Mouse (Mus musculus): ENCODE results near the gene Ehd1. TPM values are rescaled to one million over a fixed set of nuclear protein-coding genes. Genes with fewer than 3 reads are reported as not detected.

Gene Ehd1
- total and polyA plus RNA-seq, 3 experiments, result 65.9 to 105 TPM; not detected in 1

DNA sequence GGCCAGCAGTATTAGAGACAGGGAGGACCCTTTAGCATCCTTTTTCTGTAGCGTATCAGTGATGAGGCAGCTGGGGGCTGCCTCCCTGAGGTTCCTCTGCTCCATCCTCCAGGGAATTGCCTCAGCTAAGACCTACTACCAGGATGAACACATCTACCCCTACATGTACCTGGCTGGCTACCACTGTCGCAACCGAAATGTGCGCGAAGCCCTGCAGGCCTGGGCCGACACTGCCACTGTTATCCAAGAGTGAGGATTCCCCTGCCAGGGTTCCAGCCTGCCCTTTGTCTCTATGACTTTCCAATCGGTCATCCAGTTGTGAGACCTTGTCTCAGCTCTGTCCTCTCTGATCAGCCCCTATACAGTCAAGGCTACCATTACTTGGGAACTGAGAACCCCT, 61.6 kb downstream of the Ehd1 start:
- H3K4me3 ChIP-seq (ENCODE audit: control insufficient read depth in 1 of 2, insufficient read depth in 1 of 2, low read depth in 2 of 2, low read length in 2 of 2), result no peak overlapping the region
- H3K27me3 ChIP-seq (ENCODE audit: control insufficient read depth in 1 of 2, insufficient read depth in 2 of 2, low read length in 2 of 2), result no peaks in the 10 kb centered on the region
- H3K9me3 ChIP-seq (replicated peaks; ENCODE audit: insufficient read depth, low read length), result no peaks in the 10 kb centered on the region
- DNase-seq (ENCODE audit: low read depth, low spot score), result no peak
- peaks cover 0 to 13% of the 10 kb centered on the region in 2 experiments; a peak in 2 of 4 replicates for H3K36me3 ChIP-seq (ENCODE audit: control insufficient read depth in 1 of 2, insufficient read depth in 2 of 2, low read length in 2 of 2)
- no peak overlapping the region for H3K9ac ChIP-seq (ENCODE audit: control insufficient read depth, low read depth, low read length, poor library complexity, severe bottlenecking)
- peaks cover 14% of the 10 kb centered on the region for H3K79me2 ChIP-seq (ENCODE audit: control insufficient read depth, insufficient read depth, low read length, poor library complexity)
- TF ChIP-seq SIN3A (IDR thresholded peaks at IDR 0.05; ENCODE audit: low read length) (no peak), MAFK (IDR thresholded peaks at IDR 0.05; ENCODE audit: borderline replicate concordance, low read depth, low read length) (no peak), POLR2AphosphoS2 (IDR thresholded peaks at IDR 0.05; ENCODE audit: low read length) (no peak), RAD21 (IDR thresholded peaks at IDR 0.05; ENCODE audit: low read depth, low read length) (no peak)
- no peak overlapping the region for H3K27ac ChIP-seq (ENCODE audit: control insufficient read depth, low read depth, low read length)
- peaks cover 3 to 25% of the 10 kb centered on the region in 2 experiments for H3K4me1 ChIP-seq (ENCODE audit: control insufficient read depth in 1 of 2, insufficient read depth in 2 of 2, low read length in 2 of 2)

DNA sequence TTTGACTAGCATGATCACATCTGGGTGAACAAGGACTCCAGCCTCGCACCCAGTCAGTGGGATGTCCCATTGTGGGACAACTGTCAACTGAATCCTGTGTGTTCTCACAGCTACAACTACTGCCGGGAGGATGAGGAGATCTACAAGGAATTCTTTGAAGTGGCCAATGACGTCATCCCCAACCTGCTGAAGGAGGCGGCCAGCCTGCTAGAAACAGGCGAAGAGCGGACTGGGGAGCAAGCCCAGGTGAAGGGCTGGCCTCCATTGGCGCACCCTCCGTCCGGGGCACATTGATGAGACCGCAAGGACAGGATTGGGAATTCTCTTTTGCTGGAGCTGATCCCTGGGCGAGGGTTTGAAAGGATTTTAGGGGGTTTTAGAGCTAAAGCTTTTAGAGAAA, 62.2 kb downstream of the Ehd1 start:
- H3K4me1 ChIP-seq (ENCODE audit: control insufficient read depth in 1 of 2, insufficient read depth in 2 of 2, low read length in 2 of 2), result peaks cover 2 to 22% of the 10 kb centered on the region in 2 experiments
- peaks cover 14% of the 10 kb centered on the region for H3K79me2 ChIP-seq (ENCODE audit: control insufficient read depth, insufficient read depth, low read length, poor library complexity)
- H3K36me3 ChIP-seq (ENCODE audit: control insufficient read depth in 1 of 2, insufficient read depth in 2 of 2, low read length in 2 of 2), result peaks cover 0 to 11% of the 10 kb centered on the region in 2 experiments; a peak in 2 of 4 replicates
- H3K9me3 ChIP-seq (replicated peaks; ENCODE audit: insufficient read depth, low read length), result no peaks in the 10 kb centered on the region
- H3K27ac ChIP-seq (ENCODE audit: control insufficient read depth, low read depth, low read length), result no peak overlapping the region
- no peak overlapping the region for H3K9ac ChIP-seq (ENCODE audit: control insufficient read depth, low read depth, low read length, poor library complexity, severe bottlenecking)
- H3K4me3 ChIP-seq (ENCODE audit: control insufficient read depth in 1 of 2, insufficient read depth in 1 of 2, low read depth in 2 of 2, low read length in 2 of 2), result no peak overlapping the region
- DNase-seq (ENCODE audit: low read depth, low spot score), result no peak
- H3K27me3 ChIP-seq (ENCODE audit: control insufficient read depth in 1 of 2, insufficient read depth in 2 of 2, low read length in 2 of 2), result no peaks in the 10 kb centered on the region
- TF ChIP-seq MXI1 (IDR thresholded peaks at IDR 0.05; ENCODE audit: low read depth, low read length), result no peak
- TF ChIP-seq MYB (IDR thresholded peaks at IDR 0.05; ENCODE audit: low read depth, low read length), result no peak
- no peak for TF ChIP-seq POLR2AphosphoS2 (IDR thresholded peaks at IDR 0.05; ENCODE audit: low read length)
- no peak for TF ChIP-seq TBP (IDR thresholded peaks at IDR 0.05; ENCODE audit: low read depth, low read length)
- no peak for TF ChIP-seq TAL1 (IDR thresholded peaks at IDR 0.05; ENCODE audit: low read length)
- TF ChIP-seq RAD21 (IDR thresholded peaks at IDR 0.05; ENCODE audit: low read depth, low read length), result no peak
- no peak for TF ChIP-seq NRF1 (IDR thresholded peaks at IDR 0.05; ENCODE audit: insufficient read depth, low read depth, low read length, poor library complexity, severe bottlenecking)
- no peak for TF ChIP-seq MYC (IDR thresholded peaks at IDR 0.05; ENCODE audit: low read depth, low read length)

GRCm38 (mm10) chr19:6339191-6339590, 62.7 kb downstream of the Ehd1 start:
- DNase-seq (ENCODE audit: low read depth, low spot score), result no peak
- H3K36me3 ChIP-seq (ENCODE audit: control insufficient read depth in 1 of 2, insufficient read depth in 2 of 2, low read length in 2 of 2), result peaks cover 0 to 9% of the 10 kb centered on the region in 2 experiments; a peak in 2 of 4 replicates
- TF ChIP-seq MAFK (IDR thresholded peaks at IDR 0.05; ENCODE audit: borderline replicate concordance, low read depth, low read length) (no peak), KAT2A (conservative IDR thresholded peaks at IDR 0.05; ENCODE audit: low read depth, low read length) (no peak), CHD1 (IDR thresholded peaks at IDR 0.05; ENCODE audit: low read depth, low read length) (no peak), ZMIZ1 (IDR thresholded peaks at IDR 0.05; ENCODE audit: low read depth, low read length) (no peak)
- peaks cover 0 to 20% of the 10 kb centered on the region in 2 experiments; a peak in 3 of 4 replicates for H3K4me1 ChIP-seq (ENCODE audit: control insufficient read depth in 1 of 2, insufficient read depth in 2 of 2, low read length in 2 of 2)
- no peaks in the 10 kb centered on the region for H3K27me3 ChIP-seq (ENCODE audit: control insufficient read depth in 1 of 2, insufficient read depth in 2 of 2, low read length in 2 of 2)
- no peak overlapping the region for H3K4me3 ChIP-seq (ENCODE audit: control insufficient read depth in 1 of 2, insufficient read depth in 1 of 2, low read depth in 2 of 2, low read length in 2 of 2)
- no peak overlapping the region for H3K9ac ChIP-seq (ENCODE audit: control insufficient read depth, low read depth, low read length, poor library complexity, severe bottlenecking)
- H3K79me2 ChIP-seq (ENCODE audit: control insufficient read depth, insufficient read depth, low read length, poor library complexity), result peaks cover 14% of the 10 kb centered on the region
- no peak overlapping the region for H3K27ac ChIP-seq (ENCODE audit: control insufficient read depth, low read depth, low read length)
- no peaks in the 10 kb centered on the region for H3K9me3 ChIP-seq (replicated peaks; ENCODE audit: insufficient read depth, low read length)
